Mouse (Mus musculus): Measurements from ENCODE around the gene Rgcc. TPM values are rescaled to one million over a fixed set of nuclear protein-coding genes. Genes with fewer than 3 reads are reported as not detected.

Gene Rgcc
- total and polyA plus RNA-seq, 2 experiments from 2014 or later: 33.3 to 33.9 TPM

DNA sequence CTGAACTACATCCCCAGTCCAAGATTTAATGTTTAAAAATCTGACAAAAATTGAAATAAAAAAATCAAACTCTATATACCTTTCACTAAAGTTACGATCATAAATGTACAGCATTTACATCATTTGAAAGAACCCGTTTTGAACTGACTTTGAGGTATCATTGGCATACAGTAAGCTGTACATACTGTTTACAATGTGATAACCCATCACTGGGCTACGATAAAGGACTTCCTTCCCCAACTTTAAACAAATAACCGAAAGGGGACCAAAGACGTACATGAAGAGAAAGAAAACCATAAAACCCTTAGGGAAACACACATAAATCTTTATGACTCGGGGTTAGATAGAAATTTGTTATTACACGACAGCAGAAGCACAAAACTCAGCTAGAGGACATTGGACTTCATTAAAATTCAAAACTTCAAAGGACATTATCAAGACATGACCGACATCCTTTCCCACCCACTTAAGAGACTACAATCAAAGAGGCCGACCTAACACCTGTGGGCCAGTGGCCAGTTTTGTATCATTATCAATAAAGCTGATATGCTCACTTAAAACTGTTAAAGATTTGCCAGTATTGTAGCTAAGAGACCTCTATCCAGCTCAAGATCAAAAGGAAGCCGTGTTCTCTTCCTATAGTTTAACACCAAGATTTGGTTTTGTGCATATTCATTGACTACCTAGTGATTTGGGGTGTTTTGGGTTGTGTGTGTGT, 42.2 kb downstream of the Rgcc start:
- DNase-seq (no peak), ATAC-seq (no peak)
- H3K36me3 ChIP-seq (ENCODE audit: insufficient read depth): no peaks in the 10 kb centered on the region
- H3K4me3 ChIP-seq (ENCODE audit: low read depth, low read length): no peak overlapping the region
- no peak overlapping the region for H3K4me2 ChIP-seq (ENCODE audit: low read depth)
- H3K9me3 ChIP-seq (ENCODE audit: low read length): no peaks in the 10 kb centered on the region
- 90% methylated on average over 10 of the region's 10 CpGs for WGBS
- no peaks in the 10 kb centered on the region for H3K4me1 ChIP-seq (ENCODE audit: insufficient read depth)
- no peak overlapping the region for H3K9ac ChIP-seq
- no peaks in the 10 kb centered on the region for H3K27me3 ChIP-seq (ENCODE audit: insufficient read depth, low read length)
- no peak overlapping the region for H3K27ac ChIP-seq (ENCODE audit: low read depth, low read length)
- TF ChIP-seq CTCF (IDR thresholded peaks at IDR 0.05; ENCODE audit: low read depth): no peak

DNA sequence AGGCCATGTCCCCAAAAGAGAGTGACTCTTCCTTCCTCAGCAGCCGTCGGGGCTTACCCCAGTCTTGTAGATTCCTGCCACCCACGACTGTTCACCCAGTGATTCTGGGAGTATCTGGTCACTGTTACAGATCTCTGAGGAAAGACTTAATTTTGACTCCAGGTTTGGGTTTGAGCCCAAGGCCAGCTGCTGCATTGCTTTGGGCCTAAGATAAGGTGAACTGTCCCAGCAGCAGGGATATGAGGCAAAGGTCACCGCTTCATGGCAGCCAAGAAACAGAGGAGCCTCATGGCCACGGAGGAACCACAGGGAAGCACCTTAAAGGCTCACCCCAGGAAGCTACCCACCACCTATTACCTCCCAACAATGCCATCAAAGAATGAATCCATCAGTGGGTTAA, 44.8 kb downstream of the Rgcc start:
- WGBS: 86% methylated on average over 5 of the region's 5 CpGs
- Histone ChIP-seq H3K27me3 (ENCODE audit: insufficient read depth, low read length) (no peaks in the 10 kb centered on the region), H3K9me3 (ENCODE audit: low read length) (no peaks in the 10 kb centered on the region), H3K4me1 (ENCODE audit: insufficient read depth) (no peaks in the 10 kb centered on the region), H3K27ac (ENCODE audit: low read depth, low read length) (no peak overlapping the region), H3K4me3 (ENCODE audit: low read depth, low read length) (no peak overlapping the region), H3K9ac (no peak overlapping the region), H3K36me3 (ENCODE audit: insufficient read depth) (no peaks in the 10 kb centered on the region), H3K4me2 (ENCODE audit: low read depth) (no peak overlapping the region)
- no peak for TF ChIP-seq CTCF (IDR thresholded peaks at IDR 0.05; ENCODE audit: low read depth)
- DNase-seq (no peak), ATAC-seq (no peak)

DNA sequence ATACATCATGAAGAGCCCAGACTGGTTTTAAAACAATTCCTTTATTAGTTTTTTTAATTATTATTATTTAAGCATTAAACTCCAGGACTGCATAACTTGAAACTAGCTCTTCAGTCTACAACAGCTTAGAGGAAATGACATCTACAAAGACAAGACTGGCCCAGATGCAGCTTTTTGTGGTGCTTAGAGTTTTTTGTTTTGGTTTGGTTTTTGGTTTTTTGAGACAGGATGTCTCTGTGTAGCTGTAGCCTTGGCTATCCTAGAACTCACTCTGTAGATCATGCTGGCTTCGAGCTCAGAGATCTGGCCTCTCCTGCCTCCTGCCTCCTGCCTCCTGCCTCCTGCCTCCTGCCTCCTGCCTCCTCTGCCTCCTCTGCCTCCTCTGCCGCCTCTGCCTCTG, 45.7 kb downstream of the Rgcc start:
- no peaks in the 10 kb centered on the region for H3K36me3 ChIP-seq (ENCODE audit: insufficient read depth)
- H3K4me1 ChIP-seq (ENCODE audit: insufficient read depth): no peaks in the 10 kb centered on the region
- DNase-seq: no peak
- no peak overlapping the region for H3K4me2 ChIP-seq (ENCODE audit: low read depth)
- TF ChIP-seq CTCF (IDR thresholded peaks at IDR 0.05; ENCODE audit: low read depth): no peak
- no peak overlapping the region for H3K4me3 ChIP-seq (ENCODE audit: low read depth, low read length)
- no peaks in the 10 kb centered on the region for H3K9me3 ChIP-seq (ENCODE audit: low read length)
- no peak overlapping the region for H3K9ac ChIP-seq
- H3K27ac ChIP-seq (ENCODE audit: low read depth, low read length): no peak overlapping the region
- 86% methylated on average over 2 of the region's 2 CpGs for WGBS
- H3K27me3 ChIP-seq (ENCODE audit: insufficient read depth, low read length): no peaks in the 10 kb centered on the region
- no peak for ATAC-seq

DNA sequence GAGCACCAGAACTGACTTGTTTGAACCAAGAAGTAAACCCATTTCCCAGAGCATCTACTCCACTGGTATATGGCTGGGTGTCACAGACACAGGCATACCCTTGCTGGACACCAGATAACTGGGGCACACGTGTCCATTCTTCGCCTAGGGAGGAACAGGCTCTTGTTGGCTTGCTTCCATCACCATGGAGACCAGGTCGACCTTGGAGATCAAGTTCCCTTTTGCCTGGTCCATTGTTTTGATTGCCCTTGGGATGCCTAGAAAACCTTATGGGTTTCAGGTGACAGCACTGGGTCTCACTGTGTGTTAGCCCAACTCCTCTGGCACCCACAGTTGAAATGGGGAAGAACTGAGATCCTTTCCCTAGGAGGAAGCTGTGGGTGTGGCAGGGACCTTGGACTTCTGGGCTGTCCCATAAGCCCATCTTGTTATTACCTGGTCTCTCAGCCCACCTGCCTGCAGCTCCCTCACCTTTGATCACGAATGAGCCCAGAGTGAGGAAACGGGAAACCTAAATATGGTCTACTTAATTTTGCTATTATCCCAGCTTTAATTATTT, 49.6 kb downstream of the Rgcc start:
- 90% methylated on average over 5 of the region's 5 CpGs for WGBS
- Histone ChIP-seq H3K9me3 (ENCODE audit: low read length) (no peaks in the 10 kb centered on the region), H3K4me1 (ENCODE audit: insufficient read depth) (no peaks in the 10 kb centered on the region), H3K36me3 (ENCODE audit: insufficient read depth) (no peaks in the 10 kb centered on the region), H3K4me2 (ENCODE audit: low read depth) (no peak overlapping the region), H3K9ac (no peak overlapping the region), H3K27ac (ENCODE audit: low read depth, low read length) (no peak overlapping the region), H3K4me3 (ENCODE audit: low read depth, low read length) (no peak overlapping the region), H3K27me3 (ENCODE audit: insufficient read depth, low read length) (no peaks in the 10 kb centered on the region)
- no peak for TF ChIP-seq CTCF (IDR thresholded peaks at IDR 0.05; ENCODE audit: low read depth)
- DNase-seq: no peak
- ATAC-seq: no peak

DNA sequence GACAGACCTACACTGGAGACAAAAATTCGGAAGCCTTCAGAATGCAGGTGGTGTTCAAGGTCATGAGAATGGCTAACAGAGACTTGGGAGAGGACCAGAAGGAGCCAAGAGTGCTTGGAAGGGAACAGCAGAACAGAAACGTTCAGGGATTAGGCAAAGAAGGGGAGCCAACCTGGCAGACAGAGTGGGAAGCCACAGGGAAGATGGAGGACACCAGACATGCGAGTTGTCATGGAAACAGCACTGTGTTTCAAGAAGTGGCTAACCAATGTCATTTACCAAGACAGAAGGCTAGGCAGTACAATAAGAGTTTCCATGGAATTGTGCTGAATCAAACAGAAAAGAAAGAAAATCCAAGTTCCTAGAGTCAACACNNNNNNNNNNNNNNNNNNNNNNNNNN, 56.9 kb downstream of the Rgcc start:
- Histone ChIP-seq H3K9me3 (ENCODE audit: low read length) (no peaks in the 10 kb centered on the region), H3K4me2 (ENCODE audit: low read depth) (no peak overlapping the region), H3K9ac (no peak overlapping the region), H3K27ac (ENCODE audit: low read depth, low read length) (peak overlapping the region; percentile 24; the same call in 1 of the 2 replicates), H3K36me3 (ENCODE audit: insufficient read depth) (no peaks in the 10 kb centered on the region), H3K4me1 (ENCODE audit: insufficient read depth) (no peaks in the 10 kb centered on the region; the same call in 1 of the 2 replicates), H3K27me3 (ENCODE audit: insufficient read depth, low read length) (no peaks in the 10 kb centered on the region), H3K4me3 (ENCODE audit: low read depth, low read length) (no peak overlapping the region)
- WGBS: 45% methylated on average over 3 of the region's 3 CpGs
- DNase-seq: peak; percentile 70
- peak; percentile 90 for ATAC-seq
- no peak for TF ChIP-seq CTCF (IDR thresholded peaks at IDR 0.05; ENCODE audit: low read depth)

DNA sequence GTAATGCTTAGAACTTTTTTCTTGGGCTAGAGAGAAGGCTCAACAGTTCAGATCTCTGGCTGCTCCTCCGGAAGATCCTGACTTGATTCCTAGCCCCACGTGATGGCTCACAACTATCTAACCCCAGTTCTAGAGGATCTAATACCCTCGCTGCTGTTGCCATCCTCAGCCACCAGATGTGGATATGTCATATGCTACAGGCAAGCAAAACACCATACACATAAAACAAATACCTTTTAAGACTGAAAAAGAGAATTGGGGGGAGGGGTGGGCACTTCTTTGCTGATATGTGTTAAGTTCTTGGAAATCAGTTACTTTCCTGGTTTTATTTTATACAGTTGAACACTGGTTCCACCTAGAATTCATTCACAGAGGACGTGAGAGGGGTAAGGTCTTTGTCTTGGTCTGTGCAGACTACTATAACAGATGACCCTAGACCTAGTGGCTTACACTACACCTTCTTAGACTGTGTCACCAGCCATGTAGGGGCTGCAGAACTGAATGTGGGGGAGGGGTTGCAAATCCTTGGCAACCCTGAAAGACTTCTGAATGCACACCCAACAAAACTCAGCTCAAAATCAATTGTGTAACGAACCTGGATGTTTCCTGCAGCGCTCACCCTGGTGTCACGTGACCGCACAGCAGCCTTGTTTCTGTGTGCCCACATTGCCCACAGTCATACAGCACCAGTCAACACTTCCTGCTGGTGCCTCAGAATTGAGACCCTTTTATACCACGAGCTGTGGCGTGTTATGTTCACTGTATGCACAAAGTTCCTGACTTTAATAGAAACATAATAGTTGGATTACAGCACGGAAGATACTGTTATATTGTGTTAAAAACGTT, 58.2 kb downstream of the Rgcc start:
- Histone ChIP-seq H3K36me3 (ENCODE audit: insufficient read depth) (no peaks in the 10 kb centered on the region), H3K9ac (no peak overlapping the region), H3K27ac (ENCODE audit: low read depth, low read length) (no peak overlapping the region), H3K4me2 (ENCODE audit: low read depth) (no peak overlapping the region), H3K4me3 (ENCODE audit: low read depth, low read length) (no peak overlapping the region), H3K4me1 (ENCODE audit: insufficient read depth) (no peaks in the 10 kb centered on the region; the same call in 1 of the 2 replicates), H3K27me3 (ENCODE audit: insufficient read depth, low read length) (no peaks in the 10 kb centered on the region), H3K9me3 (ENCODE audit: low read length) (no peaks in the 10 kb centered on the region)
- ATAC-seq: no peak
- no peak for DNase-seq
- 64% methylated on average over 12 of the region's 12 CpGs for WGBS
- TF ChIP-seq CTCF (IDR thresholded peaks at IDR 0.05; ENCODE audit: low read depth): no peak

DNA sequence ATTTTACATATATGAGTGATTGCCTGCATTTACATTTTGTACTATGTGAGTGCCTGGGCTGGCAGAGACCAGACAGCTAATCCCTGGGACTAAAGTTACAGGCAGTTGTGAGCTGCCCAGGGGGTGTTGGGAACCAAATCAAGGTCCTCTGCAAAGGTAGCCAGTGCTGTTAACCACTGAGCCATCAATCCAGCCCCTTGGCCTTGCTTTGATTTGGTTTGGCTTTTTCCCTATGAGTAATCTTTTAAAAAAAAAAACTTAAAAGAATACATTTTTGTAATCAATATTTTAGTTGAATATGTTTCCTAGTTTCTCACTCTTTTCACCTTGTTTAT, 59.1 kb downstream of the Rgcc start:
- H3K27ac ChIP-seq (ENCODE audit: low read depth, low read length): no peak overlapping the region
- no peaks in the 10 kb centered on the region for H3K27me3 ChIP-seq (ENCODE audit: insufficient read depth, low read length)
- no peak overlapping the region for H3K4me2 ChIP-seq (ENCODE audit: low read depth)
- no peak overlapping the region for H3K9ac ChIP-seq
- no peak for TF ChIP-seq CTCF (IDR thresholded peaks at IDR 0.05; ENCODE audit: low read depth)
- no peak overlapping the region for H3K4me3 ChIP-seq (ENCODE audit: low read depth, low read length)
- ATAC-seq (no peak), DNase-seq (no peak)
- H3K4me1 ChIP-seq (ENCODE audit: insufficient read depth): no peaks in the 10 kb centered on the region; the same call in 1 of the 2 replicates
- no peaks in the 10 kb centered on the region for H3K36me3 ChIP-seq (ENCODE audit: insufficient read depth)
- no peaks in the 10 kb centered on the region for H3K9me3 ChIP-seq (ENCODE audit: low read length)

Measured in forebrain, postnatal 0 days (tissue).